Mouse (Mus musculus) stomach, embryonic 16.5 days (tissue): Measurements from ENCODE around the gene Nrip1. TPM values are rescaled to one million over a fixed set of nuclear protein-coding genes. Genes with fewer than 3 reads are reported as not detected.

Experiments
- ATAC-seq: fragments of 200-750 bp; cut with Nextera tagmentation; 2 replicates; pipeline ENCODE4 v1.8.0; 2017; ENCODE audit warnings: moderate number of reproducible peaks, moderate TSS enrichment; ENCODE audit not compliant: insufficient read depth, low FRiP score
- H3K27ac ChIP-seq: fragments of 300-500 bp; sonication (generic); 2 replicates; pipeline ENCODE4 v1.5.1; 2014; ENCODE audit warnings: low read length
- H3K27me3 ChIP-seq: fragments of 300-500 bp; sonication (generic); 2 replicates; pipeline ENCODE4 v1.6.1; 2014; ENCODE audit warnings: low read length, control low read depth, mixed read lengths; ENCODE audit not compliant: control insufficient read depth, insufficient read depth
- H3K36me3 ChIP-seq: fragments of 300-500 bp; sonication (generic); 2 replicates; pipeline ENCODE4 v1.6.1; 2014; ENCODE audit warnings: low read length; ENCODE audit not compliant: control insufficient read depth, insufficient read depth
- H3K4me1 ChIP-seq: fragments of 300-500 bp; sonication (generic); 2 replicates; pipeline ENCODE4 v1.6.1; 2014; ENCODE audit warnings: low read length, control low read depth, mixed read lengths; ENCODE audit not compliant: control insufficient read depth, insufficient read depth
- H3K4me2 ChIP-seq: fragments of 300-500 bp; sonication (generic); 2 replicates; pipeline ENCODE4 v1.6.1; 2014; ENCODE audit warnings: low read depth, low read length, mixed read lengths
- H3K4me3 ChIP-seq: fragments of 300-500 bp; sonication (generic); replicated peaks from 2 replicates; pipeline ENCODE4 v1.5.1; 2014; ENCODE audit warnings: mild to moderate bottlenecking, low read length
- H3K9ac ChIP-seq: fragments of 300-500 bp; sonication (generic); 2 replicates; pipeline ENCODE4 v1.6.1; 2014; ENCODE audit warnings: low read length
- H3K9me3 ChIP-seq: fragments of 300-500 bp; sonication (generic); replicated peaks from 2 replicates; pipeline ENCODE4 v1.6.1; 2016; ENCODE audit warnings: low read length, control low read depth; ENCODE audit not compliant: control insufficient read depth
- WGBS: fragments of 180-500 bp; shearing (Covaris S2); extraction: QIAGEN DNeasy Blood & Tissue Kit; methylation state at CpG from one replicate; pipeline ENCODE4 v1.1.7; 2014; 5-methylcytosine and 5-hydroxymethylcytosine counted together
- polyA plus RNA-seq: library from polyadenylated mRNA; unstranded; fragments of >200 nt; fragmentation: Nextera tagmentation; extraction: Ambion mirVana; gene quantifications from 2 replicates; pipeline ENCODE4 v1.2.1, GENCODE M21; 2015

Gene Nrip1
- polyA plus RNA-seq, 1 experiment from 2014 or later = 34.8 TPM

- no peaks in the 10 kb centered on the region for H3K9me3 ChIP-seq
- no peaks in the 10 kb centered on the region for H3K36me3 ChIP-seq
- H3K4me2 ChIP-seq = no peak overlapping the region
- 79% methylated on average over 22 of the region's 22 CpGs for WGBS
- H3K27me3 ChIP-seq = no peaks in the 10 kb centered on the region
- peaks cover 32% of the 10 kb centered on the region for H3K4me1 ChIP-seq
- no peak overlapping the region for H3K27ac ChIP-seq
- H3K4me3 ChIP-seq = no peak overlapping the region
- ATAC-seq = no peak
- no peak overlapping the region for H3K9ac ChIP-seq
Measured at GRCm38 (mm10) chr16:76316940-76317822, 56.4 kb downstream of the Nrip1 start.

GRCm38 (mm10) chr16:76315642-76316041 lies 58.0 kb downstream of the Nrip1 start:
- ATAC-seq = no peak
- Histone ChIP-seq H3K4me3 (no peak overlapping the region), H3K27me3 (no peaks in the 10 kb centered on the region), H3K4me2 (no peak overlapping the region), H3K9me3 (no peaks in the 10 kb centered on the region), H3K4me1 (peaks cover 19% of the 10 kb centered on the region), H3K9ac (no peak overlapping the region), H3K27ac (no peak overlapping the region), H3K36me3 (no peaks in the 10 kb centered on the region)
- 90% methylated on average over 3 of the region's 3 CpGs for WGBS

- H3K4me1 ChIP-seq = peaks cover 12% of the 10 kb centered on the region
- no peak overlapping the region for H3K4me2 ChIP-seq
- H3K36me3 ChIP-seq = no peaks in the 10 kb centered on the region
- WGBS = 79% methylated on average over 12 of the region's 12 CpGs
- no peaks in the 10 kb centered on the region for H3K9me3 ChIP-seq
- no peak overlapping the region for H3K9ac ChIP-seq
- no peak overlapping the region for H3K27ac ChIP-seq
- ATAC-seq = no peak
- no peak overlapping the region for H3K4me3 ChIP-seq
- H3K27me3 ChIP-seq = no peaks in the 10 kb centered on the region
Measured at GRCm38 (mm10) chr16:76314013-76314950, 59.3 kb downstream of the Nrip1 start.

GRCm38 (mm10) chr16:76312887-76313420 lies 60.7 kb downstream of the Nrip1 start:
- H3K27me3 ChIP-seq = no peaks in the 10 kb centered on the region
- 26% methylated on average over 1 of the region's 1 CpGs for WGBS
- no peak overlapping the region for H3K27ac ChIP-seq
- H3K4me3 ChIP-seq = no peak overlapping the region
- H3K4me1 ChIP-seq = peaks cover 12% of the 10 kb centered on the region
- H3K36me3 ChIP-seq = no peaks in the 10 kb centered on the region
- no peak for ATAC-seq
- no peak overlapping the region for H3K4me2 ChIP-seq
- no peak overlapping the region for H3K9ac ChIP-seq
- H3K9me3 ChIP-seq = no peaks in the 10 kb centered on the region

- ATAC-seq = no peak
Measured at GRCm38 (mm10) chr16:76310791-76311190, 62.8 kb downstream of the Nrip1 start.

GRCm38 (mm10) chr16:76310286-76310685 lies 63.3 kb downstream of the Nrip1 start:
- no peaks in the 10 kb centered on the region for H3K9me3 ChIP-seq
- no peak for ATAC-seq
- no peaks in the 10 kb centered on the region for H3K36me3 ChIP-seq
- WGBS = 77% methylated on average over 8 of the region's 8 CpGs
- H3K4me3 ChIP-seq = no peak overlapping the region
- no peak overlapping the region for H3K9ac ChIP-seq
- no peaks in the 10 kb centered on the region for H3K27me3 ChIP-seq
- no peak overlapping the region for H3K4me2 ChIP-seq
- peaks cover 15% of the 10 kb centered on the region for H3K4me1 ChIP-seq
- H3K27ac ChIP-seq = no peak overlapping the region

More at GRCm38 (mm10) chr16:76310791-76311190, 62.8 kb downstream of the Nrip1 start:
- Histone ChIP-seq H3K9me3 (no peaks in the 10 kb centered on the region), H3K4me1 (peaks cover 15% of the 10 kb centered on the region), H3K4me3 (no peak overlapping the region), H3K36me3 (no peaks in the 10 kb centered on the region), H3K9ac (no peak overlapping the region), H3K27ac (no peak overlapping the region), H3K4me2 (no peak overlapping the region), H3K27me3 (no peaks in the 10 kb centered on the region)
- 81% methylated on average over 2 of the region's 2 CpGs for WGBS

GRCm38 (mm10) chr16:76309280-76309679 lies 64.3 kb downstream of the Nrip1 start:
- no peak for ATAC-seq
- no peaks in the 10 kb centered on the region for H3K9me3 ChIP-seq
- H3K27ac ChIP-seq = no peak overlapping the region
- no peaks in the 10 kb centered on the region for H3K36me3 ChIP-seq
- H3K27me3 ChIP-seq = no peaks in the 10 kb centered on the region
- H3K4me3 ChIP-seq = no peak overlapping the region
- 86% methylated on average over 7 of the region's 7 CpGs for WGBS
- no peak overlapping the region for H3K4me2 ChIP-seq
- peaks cover 12% of the 10 kb centered on the region for H3K4me1 ChIP-seq
- H3K9ac ChIP-seq = no peak overlapping the region

- Histone ChIP-seq H3K36me3 (no peaks in the 10 kb centered on the region), H3K4me2 (no peak overlapping the region), H3K4me3 (no peak overlapping the region), H3K4me1 (peaks cover 3% of the 10 kb centered on the region; the same call in 1 of the 2 replicates), H3K27me3 (no peaks in the 10 kb centered on the region), H3K27ac (no peak overlapping the region), H3K9ac (no peak overlapping the region), H3K9me3 (no peaks in the 10 kb centered on the region)
- no peak for ATAC-seq
- WGBS = 44% methylated on average over 3 of the region's 3 CpGs
Measured at GRCm38 (mm10) chr16:76307039-76307438, 66.6 kb downstream of the Nrip1 start.
